15 mouse cellular contexts compared by ENCODE assay signal in genomic region chr13:45974651-45975050, GRCm38 (mm10). TPM values are rescaled to one million over a fixed set of nuclear protein-coding genes. Genes with fewer than 3 reads are reported as not detected.
A peak's percentile ranks its signal among the peaks of the same experiment; 100 is the strongest.
DNase-seq lines count a peak whose midpoint lies in the region; ATAC-seq and TF ChIP-seq lines count a peak whose summit lies in the region.
"Had no signal": no experiment of that assay in that cellular context is flagged by ENCODE, and none has a peak within 500 bp of the region (broad histone marks: within the 10 kb centered on the region; RNA-seq: fewer than 3 reads in every experiment).

No protein-coding gene starts in this region.

- no peak for ATAC-seq in intestine, embryonic 16.5 days
- no peak for ATAC-seq in hindbrain, postnatal 0 days
- ATAC-seq: forebrain, embryonic 13.5 days; midbrain, embryonic 15.5 days; Patski had no signal

- no peak for TF ChIP-seq CTCF in hindbrain, postnatal 0 days (IDR thresholded peaks at IDR 0.05; ENCODE audit: low read depth)

- peak; percentile 23 for DNase-seq in heart, postnatal 4 days
- no peak for DNase-seq in heart, postnatal 14 days
- DNase-seq in right cerebral cortex, postnatal 25 days, result peak; percentile 1
- no peak for DNase-seq in right cerebral cortex, adult 18-20 months
- peak; percentile 74 for DNase-seq in kidney, postnatal 10 days
- no peak for DNase-seq in hindbrain, postnatal 0 days (ENCODE audit: low spot score)
- DNase-seq: cerebellum, adult 18-20 months had no signal

- no peaks in the 10 kb centered on the region for H3K9me3 ChIP-seq in intestine, embryonic 16.5 days (ENCODE audit: control insufficient read depth, low read length)
- no peaks in the 10 kb centered on the region for H3K9me3 ChIP-seq in hindbrain, postnatal 0 days (ENCODE audit: low read length)
- H3K9me3 ChIP-seq: embryonic facial prominence, embryonic 15.5 days; forebrain, embryonic 13.5 days; hindbrain, embryonic 15.5 days; midbrain, embryonic 15.5 days had no signal

- 0 out of 2 replicates have a peak, but pooled peaks cover 2% of the 10 kb centered on the region for H3K4me1 ChIP-seq in intestine, embryonic 16.5 days (ENCODE audit: control insufficient read depth, insufficient read depth, low read length)
- H3K4me1 ChIP-seq in hindbrain, postnatal 0 days (ENCODE audit: insufficient read depth, low read length), result no peaks in the 10 kb centered on the region
- H3K4me1 ChIP-seq: forebrain, embryonic 13.5 days; midbrain, embryonic 15.5 days had no signal

- no peak overlapping the region for H3K9ac ChIP-seq in intestine, embryonic 16.5 days (ENCODE audit: low read depth, low read length)
- H3K9ac ChIP-seq in hindbrain, postnatal 0 days (replicated peaks; ENCODE audit: low read length), result no peak overlapping the region
- H3K9ac ChIP-seq: embryonic facial prominence, embryonic 15.5 days; forebrain, embryonic 13.5 days; hindbrain, embryonic 15.5 days; midbrain, embryonic 15.5 days had no signal

- no peak overlapping the region for H3K27ac ChIP-seq in intestine, embryonic 16.5 days (ENCODE audit: low read length)
- H3K27ac ChIP-seq in hindbrain, postnatal 0 days, result no peak overlapping the region
- H3K27ac ChIP-seq: embryonic facial prominence, embryonic 15.5 days; forebrain, embryonic 13.5 days; hindbrain, embryonic 15.5 days; layer of hippocampus, adult 2 months; midbrain, embryonic 15.5 days had no signal

- intact Hi-C loops in heart, postnatal 14 days (cut with DNase I), result loop anchor here (5.0 kb wide), 1 partner anchor 283 kb away; no protein-coding TSS in a partner anchor

- 41% methylated on average over 3 of the region's 3 CpGs for WGBS in intestine, embryonic 16.5 days
- WGBS in hindbrain, postnatal 0 days, result 57% methylated on average over 3 of the region's 3 CpGs

- H3K4me3 ChIP-seq in intestine, embryonic 16.5 days (ENCODE audit: low read length), result no peak overlapping the region
- no peak overlapping the region for H3K4me3 ChIP-seq in hindbrain, postnatal 0 days (ENCODE audit: low read length)
- H3K4me3 ChIP-seq: embryonic facial prominence, embryonic 15.5 days; forebrain, embryonic 13.5 days; hindbrain, embryonic 15.5 days; layer of hippocampus, adult 2 months; midbrain, embryonic 15.5 days had no signal

- H3K27me3 ChIP-seq in intestine, embryonic 16.5 days (replicated peaks; ENCODE audit: control insufficient read depth, insufficient read depth, low read length), result no peaks in the 10 kb centered on the region
- H3K27me3 ChIP-seq in hindbrain, postnatal 0 days (ENCODE audit: insufficient read depth, low read length), result no peaks in the 10 kb centered on the region
- H3K27me3 ChIP-seq: CH12.LX; embryonic facial prominence, embryonic 15.5 days; forebrain, embryonic 13.5 days; hindbrain, embryonic 15.5 days had no signal

- H3K4me2 ChIP-seq in intestine, embryonic 16.5 days (ENCODE audit: low read depth, low read length), result no peak overlapping the region
- no peak overlapping the region for H3K4me2 ChIP-seq in hindbrain, postnatal 0 days (ENCODE audit: low read depth, low read length)
- H3K4me2 ChIP-seq: embryonic facial prominence, embryonic 15.5 days; forebrain, embryonic 13.5 days; hindbrain, embryonic 15.5 days; midbrain, embryonic 15.5 days had no signal

- no peaks in the 10 kb centered on the region for H3K36me3 ChIP-seq in intestine, embryonic 16.5 days (ENCODE audit: control insufficient read depth, insufficient read depth, low read length)
- H3K36me3 ChIP-seq in hindbrain, postnatal 0 days (ENCODE audit: insufficient read depth, low read length), result no peaks in the 10 kb centered on the region
- H3K36me3 ChIP-seq: embryonic facial prominence, embryonic 15.5 days; hindbrain, embryonic 15.5 days; midbrain, embryonic 15.5 days had no signal

RNA-seq across cellular contexts. Expression of gene Atxn1, which starts 9.8 kb away (rescaled TPM):
- 10 to 100 TPM; 44.4 to 45.6 TPM for total RNA-seq in heart, postnatal 4 days (2021)
- total RNA-seq in heart, postnatal 14 days (2021), result 10 to 100 TPM; 43.3 to 46.1 TPM
- polyA plus RNA-seq in intestine, embryonic 16.5 days (2015; fragmentation: Nextera tagmentation; extraction: Ambion mirVana), result 5.0 and 5.3 TPM in 2 replicates
- 32.0 and 44.6 TPM in 2 replicates for total RNA-seq in hindbrain, postnatal 0 days (2014; rRNA removed)
- polyA plus RNA-seq in hindbrain, postnatal 0 days (2015; fragmentation: Nextera tagmentation; extraction: Ambion mirVana), result 8.6 and 9.3 TPM in 2 replicates

Comparison
In these comparisons a context has a peak if more than half of its experiments do, and no peak if none do; other contexts are left out.
1. DNase-seq: peak in heart, postnatal 4 days (single experiment), right cerebral cortex, postnatal 25 days (single experiment) and kidney, postnatal 10 days (single experiment); none in heart, postnatal 14 days (0 of 2), right cerebral cortex, adult 18-20 months (single experiment) and hindbrain, postnatal 0 days (single experiment).